Mouse (Mus musculus) heart, postnatal 14 days (tissue): Measurements from ENCODE around the gene Hbb-y. TPM values are rescaled to one million over a fixed set of nuclear protein-coding genes. Genes with fewer than 3 reads are reported as not detected.
"Not testable (repeated sequence)": the region's sequence is repeated elsewhere in the genome, so short reads cannot be mapped to it uniquely, and the experiment has no call there.

Experiments used
- DNase-seq, 2 experiments: peaks; one replicate each; pipeline ENCODE4 v3.0.0; 2021 to 2022
- intact Hi-C: fragments of 180-260 bp; cut with DNase I; formaldehyde crosslinking; loops from one replicate; pipeline ENCODE4 v1.15.1; 2025
- total RNA-seq, 2 experiments: library from RNA; stranded (reverse); gene quantifications; 2 replicates each; pipeline ENCODE4 v1.2.3; 2021

Gene Hbb-y
- total RNA-seq, 2 experiments from 2014 or later: not detected

DNA sequence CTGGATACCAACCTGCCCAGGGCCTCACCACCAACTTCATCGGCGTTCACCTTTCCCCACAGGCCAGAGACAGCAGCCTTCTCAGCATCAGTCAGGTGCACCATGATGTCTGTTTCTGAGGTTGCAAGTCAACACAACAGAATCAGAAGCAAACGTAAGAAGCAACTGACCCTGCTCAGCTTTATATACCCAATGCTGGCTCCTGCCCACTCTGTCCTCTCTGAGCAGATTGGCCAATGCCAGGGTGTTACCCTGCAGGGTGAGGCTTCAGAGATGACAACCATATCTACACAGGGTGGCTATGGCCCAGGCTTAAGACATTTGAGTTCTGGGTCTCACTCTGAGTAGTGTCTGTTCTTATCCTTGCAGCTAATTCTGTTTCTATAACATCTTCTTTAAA lies 39.2 kb downstream of the Hbb-y start, which contains the start of gene Hbb-bt:
Gene Hbb-bt, minus strand, starts transcription at position 231 of the 400 bp plus-strand sequence.
- intact Hi-C loops: no loop called here
- DNase-seq: no peak

DNA sequence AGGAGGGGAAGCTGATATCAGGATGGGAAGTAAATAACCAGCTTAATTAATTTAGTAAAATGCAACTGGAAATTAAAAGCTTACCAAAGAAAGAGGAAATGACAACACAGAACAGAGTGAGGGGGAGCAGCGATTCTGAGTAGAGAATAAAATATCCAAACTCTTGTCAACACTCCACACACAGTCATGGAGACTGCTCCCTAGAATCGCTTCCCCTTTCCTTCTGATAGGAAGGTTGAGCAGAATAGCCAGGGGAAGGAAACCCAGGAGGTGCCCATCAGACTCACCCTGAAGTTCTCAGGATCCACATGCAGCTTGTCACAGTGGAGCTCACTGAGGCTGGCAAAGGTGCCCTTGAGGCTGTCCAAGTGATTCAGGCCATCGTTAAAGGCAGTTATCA lies 39.9 kb downstream of the Hbb-y start:
- intact Hi-C loops, DNase-seq: not testable (repeated sequence)

DNA sequence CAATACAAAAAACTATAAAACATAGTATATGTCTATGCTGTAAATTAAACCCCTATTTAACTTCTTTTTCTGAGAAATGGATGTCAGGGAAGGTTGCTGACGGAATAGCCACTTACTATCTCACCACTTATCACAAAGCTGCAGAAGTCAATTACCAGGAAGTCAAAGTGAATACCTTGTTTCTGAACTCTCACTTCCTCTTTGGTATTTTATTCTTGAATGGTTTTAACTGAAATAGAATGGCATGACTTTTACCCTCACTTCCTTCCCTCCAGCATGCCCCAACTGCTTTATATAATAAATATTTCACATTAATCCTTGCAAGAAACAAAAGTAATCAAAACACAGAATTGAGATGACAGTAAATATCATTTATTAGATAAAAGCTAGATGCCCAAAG lies 40.8 kb downstream of the Hbb-y start:
- intact Hi-C loops: no loop called here
- DNase-seq: no peak

DNA sequence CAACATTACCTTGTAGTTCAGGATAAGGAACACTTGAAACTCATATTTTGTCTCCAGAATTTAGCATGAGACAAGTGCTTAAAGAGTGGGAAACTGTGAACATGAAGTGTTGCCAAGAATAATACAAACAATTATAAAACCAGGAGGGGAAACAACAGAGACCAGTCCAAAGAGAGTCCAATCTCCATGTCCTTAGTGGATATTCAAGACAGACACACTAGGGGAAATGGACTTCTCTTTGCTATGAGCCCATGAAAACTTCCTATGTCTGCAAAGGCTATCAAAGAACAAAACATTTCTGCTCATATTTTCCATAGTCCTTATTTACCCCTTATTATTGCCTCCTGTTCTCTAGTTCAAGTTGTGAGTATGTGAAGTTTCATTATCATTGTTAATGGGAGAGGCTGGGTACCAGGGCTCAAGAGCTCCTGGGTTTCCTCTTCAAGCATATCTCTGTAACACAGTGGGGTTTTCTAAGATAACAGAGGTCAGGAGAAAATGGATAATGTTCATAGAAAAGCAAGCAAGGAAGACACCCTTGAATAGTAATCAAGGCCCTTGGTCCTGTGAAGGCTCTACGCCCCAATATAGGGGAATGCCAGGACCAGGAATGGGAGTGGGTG lies 41.7 kb downstream of the Hbb-y start:
- intact Hi-C loops: no loop called here
- DNase-seq: no peak

DNA sequence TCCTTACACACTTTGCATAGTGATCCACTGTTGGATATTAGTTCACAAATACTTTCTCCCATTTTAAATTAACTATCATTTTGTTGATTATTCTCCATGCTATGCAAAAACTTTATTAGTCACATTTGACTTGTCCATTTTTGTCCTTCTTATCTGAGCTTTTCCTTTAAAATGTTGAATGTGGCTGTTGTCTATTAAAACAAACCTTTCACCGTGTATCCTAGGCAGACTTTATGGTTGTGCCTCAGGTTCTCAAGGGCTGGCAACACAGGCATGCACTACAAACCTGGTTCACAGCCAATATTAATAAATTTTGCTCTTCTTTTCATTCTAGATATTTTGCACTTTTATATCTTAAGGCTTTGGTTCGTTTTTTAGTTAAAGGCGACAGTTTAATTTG lies 42.3 kb downstream of the Hbb-y start:
- intact Hi-C loops: no loop called here
- DNase-seq: no peak

DNA sequence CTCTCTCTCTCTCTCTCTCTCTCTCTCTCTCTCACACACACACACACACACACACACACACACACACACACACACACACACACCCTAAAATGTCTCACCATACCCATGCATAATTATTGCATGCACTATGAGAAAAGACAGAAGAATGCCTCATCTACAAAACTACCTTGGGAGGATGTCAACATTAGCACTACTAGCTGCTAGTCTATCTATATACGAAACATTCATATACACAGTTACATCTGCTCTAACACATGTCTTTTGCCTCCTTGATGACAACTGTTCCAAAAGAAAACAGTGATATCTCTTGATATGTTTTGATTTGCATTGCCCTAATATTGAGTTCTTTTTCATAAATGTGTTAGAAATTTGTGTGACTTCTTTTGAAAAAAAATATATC lies 42.7 kb downstream of the Hbb-y start:
- intact Hi-C loops: no loop called here
- no peak for DNase-seq

DNA sequence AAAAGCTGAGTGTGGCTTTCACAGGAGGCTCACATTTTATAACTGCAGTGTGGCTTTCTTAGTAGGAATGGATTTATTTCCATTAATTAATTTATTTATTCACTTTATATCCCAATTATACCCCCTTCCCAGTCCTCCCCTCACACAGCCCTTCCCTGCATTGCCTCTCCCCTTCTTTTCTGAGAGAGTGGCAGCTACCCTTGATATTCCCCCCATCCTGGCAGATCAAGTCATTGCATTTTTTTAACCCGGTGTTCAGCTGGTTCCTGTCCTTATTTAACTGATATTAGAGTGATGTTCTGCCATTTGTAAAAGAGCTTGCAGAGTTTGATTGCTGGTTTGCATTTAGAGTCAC lies 43.2 kb downstream of the Hbb-y start:
- DNase-seq: no peak
- intact Hi-C loops: no loop called here

DNA sequence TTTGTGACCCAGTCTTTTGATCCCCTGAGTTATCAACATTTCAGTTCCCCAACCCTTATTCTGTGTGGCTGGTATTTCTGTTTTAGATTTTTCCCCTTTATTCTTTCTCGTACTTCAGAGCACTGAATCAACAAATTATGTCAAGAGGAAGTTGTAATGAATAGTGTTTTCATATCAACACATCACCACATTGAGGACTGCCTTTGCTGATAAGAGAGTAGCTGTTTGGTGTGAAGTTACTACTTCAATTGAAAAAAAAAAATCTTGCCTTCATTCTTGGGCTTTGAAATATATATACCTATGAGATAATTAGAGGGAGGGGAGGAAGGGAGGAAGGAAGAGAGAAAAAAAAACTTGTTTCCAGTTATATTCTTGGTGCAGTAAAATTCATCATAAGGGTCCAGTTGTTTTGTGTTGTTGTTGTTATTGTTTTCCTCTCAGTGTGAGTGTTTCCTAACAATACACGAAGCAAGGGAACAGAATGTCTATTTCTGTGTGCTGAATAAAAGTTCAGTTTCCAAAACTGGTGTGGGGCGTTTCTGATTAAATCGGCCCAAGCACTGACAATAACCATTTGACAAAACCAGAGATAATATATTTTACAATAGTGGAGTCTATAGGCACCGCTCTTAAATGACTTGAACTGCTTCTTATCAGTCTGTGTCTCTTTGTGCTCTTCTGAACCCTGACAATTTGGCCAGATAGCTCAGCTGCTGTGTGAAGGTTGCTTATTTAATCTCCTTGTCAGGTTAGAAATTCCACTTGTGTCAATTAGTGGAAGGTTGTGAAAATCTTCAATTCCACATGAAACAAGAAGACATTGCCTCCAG lies 43.8 kb downstream of the Hbb-y start:
- no peak for DNase-seq
- intact Hi-C loops: no loop called here

DNA sequence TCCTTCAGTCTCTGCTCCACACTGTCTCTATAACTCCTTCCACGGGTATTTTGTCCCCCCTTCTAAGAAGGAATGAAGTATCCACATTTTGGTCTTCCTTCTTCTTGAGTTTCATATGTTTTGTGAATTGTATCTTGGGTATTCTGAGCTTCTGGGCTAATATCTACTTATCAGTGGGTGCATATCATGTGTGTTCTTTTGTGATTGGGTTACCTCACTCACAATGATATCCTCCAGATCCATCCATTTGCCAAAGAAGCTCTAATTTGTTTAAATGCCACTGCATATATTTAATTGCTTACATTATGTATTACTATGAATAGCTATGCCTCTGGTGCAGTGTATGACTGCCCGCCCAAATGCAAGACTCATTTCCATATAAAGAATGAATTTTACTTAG lies 44.9 kb downstream of the Hbb-y start:
- intact Hi-C loops, DNase-seq: not testable (repeated sequence)

DNA sequence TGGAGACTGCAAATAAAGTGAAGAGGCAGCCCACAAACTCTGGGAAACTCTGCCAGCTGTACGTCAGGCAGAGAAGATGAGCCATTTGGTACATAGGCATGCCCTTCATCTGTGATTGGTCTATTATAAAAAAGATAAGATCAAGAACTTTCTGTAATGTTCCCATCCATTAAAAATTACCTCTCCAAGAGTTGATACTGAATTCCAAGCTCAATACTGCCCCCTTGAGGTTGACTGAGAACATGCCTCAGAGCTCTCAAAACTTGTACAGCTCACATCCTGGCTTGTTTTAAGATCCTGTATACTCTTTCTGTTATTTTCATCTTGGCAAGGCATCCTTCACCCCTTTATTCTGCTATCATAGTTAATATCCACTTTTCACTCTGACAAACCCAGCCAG lies 46.2 kb downstream of the Hbb-y start:
- peak in 1 of 2 experiments; percentile 19 for DNase-seq
- intact Hi-C loops: no loop called here

Other genes starting within 250 kb of the Hbb-y start
- gene Olfr620, start 240.7 kb downstream of the Hbb-y start, total RNA-seq: not detected
- not detected for gene Olfr622, start 210.5 kb downstream of the Hbb-y start, total RNA-seq
- gene Olfr623, start 189.5 kb downstream of the Hbb-y start, total RNA-seq: not detected
- gene Olfr624, start 182.0 kb downstream of the Hbb-y start, total RNA-seq: not detected
- gene Olfr625-ps1, start 170.5 kb downstream of the Hbb-y start, total RNA-seq: not detected
- gene Olfr243, start 138.5 kb downstream of the Hbb-y start, total RNA-seq: not detected
- not detected for gene Olfr628, start 122.8 kb downstream of the Hbb-y start, total RNA-seq
- gene Olfr629, start 108.3 kb downstream of the Hbb-y start, total RNA-seq: not detected
- not detected for gene Olfr630, start 95.9 kb downstream of the Hbb-y start, total RNA-seq
- not detected for gene Olfr69, start 81.6 kb downstream of the Hbb-y start, total RNA-seq
- gene Olfr68, start 73.5 kb downstream of the Hbb-y start, total RNA-seq: not detected
- not detected for gene Olfr67, start 61.4 kb downstream of the Hbb-y start, total RNA-seq
- gene Hbb-bt, start 39.2 kb downstream of the Hbb-y start, total RNA-seq: 1,000 to 10,000 TPM; 2,822 to 3,799 TPM
- gene Hbb-bs, start 25.1 kb downstream of the Hbb-y start, total RNA-seq: over 10,000 TPM; 24,882 to 31,010 TPM
- gene Hbb-bh2, start 12.7 kb downstream of the Hbb-y start, total RNA-seq: not detected
- not detected for gene Hbb-bh1, start 10.1 kb downstream of the Hbb-y start, total RNA-seq
- not detected for gene Olfr66, start 33.0 kb upstream of the Hbb-y start, total RNA-seq
- gene Olfr64, start 41.3 kb upstream of the Hbb-y start, total RNA-seq: not detected
- not detected for gene Olfr65, start 50.3 kb upstream of the Hbb-y start, total RNA-seq
- not detected for gene Olfr631, start 75.6 kb upstream of the Hbb-y start, total RNA-seq
- not detected for gene Olfr632, start 81.1 kb upstream of the Hbb-y start, total RNA-seq
- not detected for gene Olfr633, start 91.2 kb upstream of the Hbb-y start, total RNA-seq
- not detected for gene Olfr635, start 117.9 kb upstream of the Hbb-y start, total RNA-seq
- gene Olfr638, start 145.5 kb upstream of the Hbb-y start, total RNA-seq: not detected
- gene Olfr639, start 164.1 kb upstream of the Hbb-y start, total RNA-seq: not detected
- not detected for gene Olfr640, start 172.4 kb upstream of the Hbb-y start, total RNA-seq
- gene Olfr641, start 182.2 kb upstream of the Hbb-y start, total RNA-seq: not detected
- not detected for gene Olfr642, start 199.4 kb upstream of the Hbb-y start, total RNA-seq
- gene 4930516K23Rik, start 208.2 kb upstream of the Hbb-y start, total RNA-seq: not detected
- not detected for gene Olfr644, start 218.7 kb upstream of the Hbb-y start, total RNA-seq
- not detected for gene Olfr645, start 232.2 kb upstream of the Hbb-y start, total RNA-seq